Mouse (Mus musculus) frontal cortex, postnatal 25 days (tissue): ENCODE measurements around the gene Pdzrn3.

Experiments
- DNase-seq, 2 experiments: peaks; one replicate each; pipeline ENCODE4 v3.0.0; 2022; ENCODE audit warnings: low spot score in 2 of 2

Pdzrn3 gene

DNA sequence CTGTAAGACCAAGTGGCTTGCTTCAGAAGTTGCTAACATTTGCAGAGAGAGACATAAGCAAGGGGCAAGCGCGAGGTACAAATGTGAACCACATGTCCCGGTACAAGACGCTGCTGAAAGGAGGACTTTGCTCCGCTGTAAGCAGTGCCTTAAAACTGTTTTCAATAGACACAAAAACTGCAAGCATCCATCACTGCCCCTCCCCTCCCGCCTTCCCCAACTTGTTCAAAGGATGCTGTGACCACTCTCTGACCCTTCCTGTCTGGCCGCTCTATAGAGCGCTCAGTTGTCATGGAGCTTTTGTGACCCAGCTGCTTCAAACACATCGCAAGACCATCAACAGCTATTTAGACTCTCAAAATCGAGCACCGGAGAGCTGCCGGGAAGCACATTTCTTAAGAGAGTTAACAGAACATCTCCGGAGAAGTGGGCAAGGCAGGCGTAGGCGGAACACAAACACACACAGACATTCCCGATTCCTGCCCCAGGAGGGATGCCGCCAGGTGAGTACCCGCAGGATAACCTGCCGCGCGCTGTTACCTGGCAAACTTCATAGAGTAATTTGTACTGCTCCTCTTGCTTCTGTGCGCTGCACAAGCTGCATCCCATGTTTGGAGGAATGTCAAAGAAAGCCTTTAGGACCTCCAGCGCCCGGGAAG, 179.3 kb downstream of the Pdzrn3 start:
- DNase-seq: peak; percentile 20

DNA sequence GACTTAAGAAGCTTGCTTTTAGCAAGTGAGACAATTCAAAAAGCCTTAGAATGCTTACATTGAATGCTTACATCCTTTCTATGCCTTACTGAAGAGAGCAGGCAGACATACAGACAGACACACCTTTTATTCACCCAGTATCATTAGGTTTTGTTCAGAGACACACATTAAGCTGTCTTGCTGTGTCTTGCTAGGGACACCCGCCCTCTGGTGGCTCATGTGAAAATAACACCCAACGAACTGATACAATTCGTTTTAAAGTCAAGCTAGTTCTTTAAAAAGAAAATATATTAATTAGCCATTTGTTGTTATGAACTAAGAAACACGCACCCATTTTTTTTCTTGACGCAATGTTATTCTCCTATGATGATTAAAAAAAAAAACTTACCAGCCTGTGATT, 180.1 kb downstream of the Pdzrn3 start:
- DNase-seq: peak; percentile 72 to 81

DNA sequence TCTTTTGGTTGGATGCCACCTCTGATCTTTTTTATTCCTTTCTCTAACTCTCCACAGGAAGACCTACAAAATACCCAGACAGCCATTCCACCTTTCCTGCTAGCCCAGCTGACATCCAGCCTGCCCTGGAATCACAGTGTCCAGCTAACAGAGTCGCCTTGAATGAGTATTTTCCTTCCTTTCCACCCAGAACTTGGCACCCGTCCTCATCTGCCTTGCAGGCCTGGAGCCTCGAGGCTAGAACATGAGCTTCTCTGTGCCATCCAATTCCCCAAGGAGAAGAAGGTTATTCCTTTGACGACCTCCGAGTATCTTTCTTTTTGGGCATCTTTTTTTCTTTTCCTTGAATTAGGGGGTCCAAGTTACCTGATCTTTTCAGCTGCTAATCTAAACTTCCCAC, 181.8 kb downstream of the Pdzrn3 start:
- no peak for DNase-seq

DNA sequence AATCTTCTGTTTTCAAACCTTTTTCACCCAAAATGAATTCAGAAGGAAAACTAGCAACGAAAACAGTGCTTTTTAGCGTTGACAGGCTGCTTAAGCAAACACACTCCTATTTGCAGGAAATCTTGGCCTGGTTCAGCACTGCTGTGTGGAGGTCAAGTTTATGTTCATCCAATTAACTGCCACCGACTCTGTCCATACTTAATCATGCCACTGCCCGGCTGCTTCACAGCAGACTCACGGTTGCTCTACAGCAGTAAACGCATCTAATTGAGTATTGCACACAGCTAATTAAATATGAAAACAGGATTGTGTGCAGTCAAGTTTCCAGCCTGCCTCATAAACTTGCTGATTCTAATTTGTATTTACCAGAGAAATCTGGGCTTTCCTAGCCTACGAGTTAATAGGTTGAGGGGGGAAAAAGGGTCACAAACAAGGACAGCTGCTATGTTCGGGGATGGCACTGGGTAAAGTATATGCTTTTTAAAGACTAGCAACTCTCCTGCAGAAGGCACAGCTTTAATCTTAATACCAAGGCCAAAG, 183.2 kb downstream of the Pdzrn3 start:
- DNase-seq: no peak

DNA sequence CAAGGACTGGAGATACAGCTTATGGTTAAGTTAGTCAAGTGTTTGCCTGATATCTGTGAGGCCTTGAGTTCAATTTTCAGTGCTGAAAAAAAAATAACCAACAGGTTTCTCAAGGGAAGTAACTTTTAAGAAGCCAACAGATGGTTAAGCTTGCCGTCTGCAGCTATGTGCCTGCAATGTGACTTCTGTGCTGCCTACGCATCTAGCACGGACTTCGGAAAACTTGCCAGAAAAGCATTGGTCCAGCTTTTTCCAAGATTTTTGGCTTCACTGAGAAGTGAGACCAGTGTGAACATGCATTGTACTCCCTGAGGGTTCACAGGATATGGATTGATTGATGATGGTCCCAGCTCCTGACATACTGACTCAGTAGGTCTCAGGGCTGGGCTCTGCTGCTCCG, 186.1 kb downstream of the Pdzrn3 start:
- peak in 1 of 2 experiments; percentile 29 for DNase-seq

DNA sequence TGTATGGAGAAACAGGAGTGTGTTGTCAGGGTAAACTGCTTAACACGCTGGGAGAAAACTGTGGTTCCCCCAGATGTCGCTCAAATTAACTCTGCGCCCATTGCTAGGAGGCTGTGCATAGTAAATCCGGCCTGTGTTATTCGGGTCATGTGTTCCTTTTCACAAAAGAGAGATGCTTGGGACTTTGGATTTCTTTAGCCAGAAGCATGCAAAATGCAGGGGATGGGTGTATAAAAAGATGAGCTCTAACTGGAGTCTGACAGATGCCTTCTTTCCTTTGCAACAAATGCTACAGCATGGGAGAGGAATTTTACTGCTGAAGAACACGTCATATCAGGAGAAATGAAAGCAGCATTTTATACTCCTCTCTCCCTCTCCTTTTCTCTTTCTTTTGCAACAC, 190.4 kb downstream of the Pdzrn3 start:
- DNase-seq: no peak

DNA sequence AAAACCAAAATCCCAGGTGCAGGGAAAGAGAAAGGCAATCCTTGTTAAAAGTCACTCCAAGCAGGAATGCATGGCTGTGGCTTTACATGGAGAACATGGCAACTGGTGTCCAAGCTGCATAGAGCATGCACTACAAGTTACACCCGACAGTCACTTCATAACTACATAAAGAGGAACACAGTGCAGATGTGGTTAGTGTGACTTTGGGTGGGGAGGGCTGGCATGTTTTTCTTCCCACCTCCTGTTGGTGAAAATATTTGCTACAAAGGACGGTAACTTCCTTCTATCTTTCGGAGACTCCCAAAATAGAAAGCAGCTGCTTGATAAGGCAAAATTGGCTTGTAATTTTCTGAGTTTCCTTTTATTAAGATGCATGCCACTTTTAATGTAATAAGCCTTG, 190.8 kb downstream of the Pdzrn3 start:
- DNase-seq: no peak

DNA sequence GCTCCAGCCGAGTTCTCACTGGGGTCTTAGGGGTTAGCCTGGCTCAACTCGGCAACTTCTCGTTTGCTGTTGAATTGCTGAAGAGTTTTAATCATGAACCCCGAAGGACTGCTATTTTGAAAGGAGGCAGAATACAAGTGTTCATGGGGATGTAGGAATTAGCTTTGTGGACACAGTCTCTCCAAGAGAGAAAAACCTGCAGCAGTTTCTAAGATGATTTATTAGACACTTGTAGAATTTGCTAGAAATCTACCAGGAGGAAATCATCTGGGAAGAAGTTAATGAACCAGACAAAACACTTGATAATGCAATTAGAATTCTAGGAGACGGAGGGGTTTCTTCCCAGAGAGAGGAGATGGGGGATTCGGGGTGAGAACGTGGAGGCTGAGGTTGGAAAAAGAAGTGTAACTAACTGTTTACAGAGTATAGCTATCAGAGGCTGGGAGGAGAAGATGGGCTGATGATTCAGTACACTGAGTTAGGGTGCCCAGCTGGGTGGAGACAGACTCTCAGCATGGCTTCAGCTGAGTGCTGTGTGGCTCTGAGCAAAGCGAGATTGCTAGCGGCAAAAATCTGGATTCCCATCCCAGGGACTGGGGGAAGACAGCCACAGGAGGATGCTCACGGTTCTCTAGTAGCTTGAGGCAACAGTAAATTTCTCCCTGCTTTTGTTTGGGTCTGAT, 193.5 kb downstream of the Pdzrn3 start:
- DNase-seq: no peak

DNA sequence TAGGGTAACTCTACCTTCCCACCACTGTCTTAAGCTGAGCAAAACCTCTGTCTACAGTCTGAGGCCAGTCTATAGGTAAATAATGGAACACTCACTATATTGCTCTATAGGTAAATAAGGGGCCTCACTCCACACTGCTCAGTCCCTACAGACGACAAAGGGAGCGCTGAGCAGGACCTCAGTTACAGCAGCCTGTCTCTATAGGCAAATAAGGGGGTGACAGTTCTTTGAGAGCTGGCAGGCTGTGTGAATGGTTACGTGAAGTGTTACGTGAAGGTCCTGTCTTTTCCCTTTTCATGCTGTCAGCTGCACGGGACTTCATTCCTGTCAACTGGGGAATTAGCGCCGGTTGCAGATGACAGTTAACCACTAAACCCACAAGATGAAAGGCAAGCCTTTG, 207.0 kb downstream of the Pdzrn3 start:
- DNase-seq: no peak

DNA sequence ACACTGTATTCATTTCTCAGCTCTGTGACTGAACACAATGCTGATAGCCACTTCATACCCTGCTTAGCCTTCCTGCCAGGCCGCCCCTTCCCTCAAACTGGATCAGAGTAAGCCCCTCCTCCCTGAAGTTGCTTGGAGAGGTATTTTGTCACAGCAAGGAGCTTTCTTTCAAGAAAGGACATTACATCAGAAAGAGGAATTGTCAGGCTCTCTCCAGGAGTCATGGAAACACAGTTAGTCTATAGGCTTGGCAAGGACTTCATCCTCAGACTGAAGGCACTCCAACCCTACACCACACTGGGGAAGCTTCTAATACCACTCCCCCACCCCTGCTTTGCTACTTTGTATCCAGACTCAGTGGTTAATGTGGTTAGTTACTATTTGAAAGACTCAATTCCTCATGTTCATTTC, 224.2 kb downstream of the Pdzrn3 start:
- DNase-seq: no peak

DNA sequence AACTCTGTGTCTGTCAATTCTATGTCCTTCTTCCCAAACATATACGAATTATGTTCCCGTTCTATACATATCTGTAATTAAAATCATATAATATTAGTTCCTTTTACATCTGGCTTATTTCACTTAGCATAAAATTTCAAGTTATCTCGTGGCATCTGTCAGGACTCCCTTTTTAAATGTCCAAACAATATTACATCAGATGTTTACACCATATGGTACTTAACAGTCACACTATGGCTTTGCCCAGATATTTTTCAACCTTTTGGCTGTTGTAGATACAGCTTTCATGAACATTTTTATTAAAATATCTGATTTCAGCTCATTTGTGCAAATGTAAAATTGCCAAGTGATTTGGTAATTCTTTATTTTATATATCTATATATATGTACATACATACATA, 242.3 kb downstream of the Pdzrn3 start:
- DNase-seq: no peak

DNA sequence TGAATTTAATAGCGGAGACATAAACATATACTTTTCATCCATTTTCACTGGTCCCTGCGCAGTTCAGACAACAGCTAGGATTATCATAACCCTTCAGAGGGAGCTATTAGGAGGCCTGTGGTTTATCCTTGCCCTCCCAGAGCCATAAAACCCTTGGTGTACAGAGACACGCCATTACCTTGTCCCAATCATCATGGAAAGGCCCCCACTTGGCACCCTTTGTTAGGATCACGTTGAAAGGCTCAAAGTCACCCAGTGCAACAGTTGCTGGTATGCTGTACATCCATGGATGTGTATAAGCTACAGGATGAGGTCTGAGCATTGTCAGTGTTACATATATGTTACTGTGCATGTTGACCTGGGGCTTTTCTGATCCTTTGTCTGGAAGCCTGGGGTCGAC, 252.3 kb downstream of the Pdzrn3 start:
- no peak for DNase-seq

DNA sequence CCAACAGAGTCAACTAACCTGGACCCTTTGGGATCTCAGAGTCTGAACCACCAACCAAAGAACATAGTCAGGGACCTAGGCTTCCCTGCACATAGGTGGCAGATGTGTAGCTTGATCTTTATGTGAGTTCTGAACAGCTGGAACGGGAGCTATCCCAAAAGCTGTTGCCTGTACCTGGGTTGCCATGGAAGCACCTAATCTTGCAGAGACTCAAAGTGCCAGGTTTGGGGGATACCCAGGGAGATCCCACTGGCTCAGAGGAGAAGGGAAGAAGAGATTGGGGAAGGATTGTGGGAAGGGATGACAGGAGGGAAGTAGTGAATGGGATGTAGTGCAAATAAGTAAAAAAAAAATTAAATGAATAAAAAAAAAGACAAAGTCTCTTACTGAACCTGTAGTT, 268.7 kb downstream of the Pdzrn3 start:
- no peak for DNase-seq

DNA sequence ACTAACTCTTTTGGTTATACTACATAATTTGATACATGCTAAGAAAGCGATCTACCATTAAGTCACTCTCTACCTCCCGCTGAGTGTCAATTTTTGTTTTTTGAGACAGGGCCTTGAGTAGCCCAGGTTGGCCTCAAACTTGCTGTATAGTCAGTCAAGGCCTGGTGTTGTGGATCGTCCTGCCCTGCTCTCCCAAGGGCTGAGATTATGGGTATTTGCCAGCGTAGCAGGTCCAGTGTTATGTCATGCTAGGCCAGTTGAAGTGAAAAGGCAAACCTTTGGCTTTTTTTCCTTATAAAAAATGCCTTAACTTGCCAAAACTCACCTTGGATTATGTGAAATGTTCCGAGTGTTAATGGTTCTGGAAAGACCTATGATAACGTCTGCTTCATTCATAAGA, 274.2 kb downstream of the Pdzrn3 start:
- DNase-seq: no peak

DNA sequence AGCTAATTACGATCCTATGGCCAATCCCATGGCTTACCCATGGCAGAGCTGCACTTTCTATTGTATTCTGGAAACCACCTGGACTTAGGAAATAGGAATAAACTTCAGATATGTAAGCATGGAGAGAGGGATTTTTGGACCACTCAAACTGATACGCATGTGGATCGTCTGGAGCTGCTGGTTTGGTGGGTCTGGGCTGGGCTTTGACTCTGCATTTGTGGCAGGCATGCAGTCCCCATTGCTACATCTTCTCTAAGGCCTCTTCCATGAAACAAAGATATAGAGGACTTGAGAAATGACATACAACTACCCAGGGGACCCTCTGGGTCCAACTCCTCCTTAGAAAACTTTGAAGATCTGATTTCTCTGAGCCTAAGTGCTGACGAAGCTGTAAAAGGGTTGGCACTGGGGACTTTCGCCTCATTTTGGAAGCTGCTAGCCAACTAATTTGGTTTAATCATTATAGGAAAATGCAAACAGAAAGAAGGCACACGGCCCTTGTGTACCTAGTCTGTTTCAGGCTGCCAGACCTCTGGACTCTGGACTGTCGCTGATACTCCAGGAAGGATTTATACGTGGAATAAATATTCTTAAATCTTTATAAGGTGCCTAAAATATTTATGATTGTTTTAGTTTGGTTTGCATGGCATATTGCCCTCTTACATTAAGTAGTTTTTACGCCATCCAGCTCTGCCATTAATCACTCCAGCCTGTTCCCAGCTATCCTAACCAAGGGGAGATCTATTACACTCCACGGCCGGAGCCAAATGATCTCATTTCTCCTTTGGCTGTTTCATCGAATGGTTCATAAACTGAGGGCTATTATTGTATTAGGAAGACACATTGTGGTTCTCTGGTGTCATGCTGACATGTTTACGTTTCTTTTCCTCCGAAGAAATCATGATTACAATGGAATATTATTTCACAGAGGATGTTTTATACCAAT, 275.7 kb downstream of the Pdzrn3 start:
- DNase-seq: no peak
